Mouse (Mus musculus): ENCODE results near the gene Lilr4b. TPM values are rescaled to one million over a fixed set of nuclear protein-coding genes. Genes with fewer than 3 reads are reported as not detected.
"Not testable (repeated sequence)": the region's sequence is repeated elsewhere in the genome, so short reads cannot be mapped to it uniquely, and the experiment has no call there.

Gene Lilr4b
- polyA plus RNA-seq (2015; fragmentation: Nextera tagmentation; extraction: Ambion mirVana) = 11.4 and 13.1 TPM in 2 replicates

DNA sequence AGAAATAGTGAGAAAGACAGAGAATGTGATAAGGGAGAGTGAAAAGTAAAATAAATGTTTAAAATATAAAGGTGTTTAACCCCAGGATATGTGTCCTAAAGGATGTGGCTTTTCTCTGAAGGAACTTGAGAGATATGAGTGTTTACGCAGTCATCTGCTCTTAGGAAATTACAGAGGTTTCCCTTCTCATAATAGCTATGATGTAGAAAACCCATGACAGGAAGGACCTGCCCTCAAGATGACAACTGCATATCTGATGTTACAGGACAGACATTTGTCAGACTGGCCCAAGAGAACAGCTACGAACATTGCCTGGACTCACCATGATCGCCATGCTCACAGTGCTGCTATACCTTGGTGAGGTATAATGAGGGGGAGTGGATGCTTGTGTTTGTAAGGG lies at the start of gene Lilr4b, which contains the start of gene Gm49339:
Gene Lilr4b, plus strand, starts transcription at position 236 of the 400 bp plus-strand sequence.
Gene Gm49339, plus strand, starts transcription at position 216 of the 400 bp plus-strand sequence.
- not testable (repeated sequence) for H3K27me3 ChIP-seq (replicated peaks; ENCODE audit: insufficient read depth, low read length); H3K36me3 ChIP-seq (ENCODE audit: insufficient read depth, low read length)
- 61% methylated on average over 1 of the region's 3 CpGs for WGBS

DNA sequence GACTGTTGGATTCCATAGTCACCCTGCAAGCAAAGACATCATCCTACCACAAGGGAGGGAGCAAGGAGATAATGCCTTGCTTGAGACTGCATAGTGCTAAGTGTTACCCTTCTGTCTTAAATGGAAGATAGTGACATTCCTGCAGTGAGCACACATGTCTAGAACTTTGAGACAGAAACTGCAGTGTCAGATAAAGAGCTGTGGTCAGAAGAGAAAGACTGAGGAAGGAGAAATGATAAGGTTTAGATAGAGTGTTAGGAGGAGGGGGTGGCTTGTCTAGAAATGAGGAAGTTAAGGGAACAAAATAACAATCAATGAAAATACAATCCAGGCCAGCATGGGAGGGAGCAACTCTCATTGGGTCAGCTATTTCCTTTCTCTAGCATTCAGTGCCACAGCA lies 47.5 kb upstream of the Lilr4b start:
- Histone ChIP-seq H3K4me3 (ENCODE audit: low read depth, low read length) (no peak overlapping the region), H3K4me2 (replicated peaks; ENCODE audit: low read depth, low read length) (no peak overlapping the region), H3K4me1 (ENCODE audit: insufficient read depth, low read depth, low read length) (no peaks in the 10 kb centered on the region), H3K27me3 (replicated peaks; ENCODE audit: insufficient read depth, low read length) (no peaks in the 10 kb centered on the region), H3K27ac (ENCODE audit: low read length) (no peak overlapping the region), H3K9me3 (ENCODE audit: low read length) (no peaks in the 10 kb centered on the region), H3K9ac (replicated peaks; ENCODE audit: low read depth) (no peak overlapping the region), H3K36me3 (ENCODE audit: insufficient read depth, low read length) (no peaks in the 10 kb centered on the region)
- TF ChIP-seq EP300 (IDR thresholded peaks at IDR 0.05) (no peak), CTCF (IDR thresholded peaks at IDR 0.05) (no peak)
- no peak for DNase-seq (ENCODE audit: low spot score)
- no peak for ATAC-seq

More for the DNA sequence above, at the start of gene Lilr4b, which contains the start of gene Gm49339:
- H3K4me3 ChIP-seq (ENCODE audit: low read depth, low read length); DNase-seq (ENCODE audit: low spot score); H3K4me1 ChIP-seq (ENCODE audit: insufficient read depth, low read depth, low read length); H3K27ac ChIP-seq (ENCODE audit: low read length); H3K4me2 ChIP-seq (replicated peaks; ENCODE audit: low read depth, low read length); H3K9ac ChIP-seq (replicated peaks; ENCODE audit: low read depth); H3K9me3 ChIP-seq (ENCODE audit: low read length): not testable (repeated sequence)
- peak; percentile 54 for ATAC-seq

DNA sequence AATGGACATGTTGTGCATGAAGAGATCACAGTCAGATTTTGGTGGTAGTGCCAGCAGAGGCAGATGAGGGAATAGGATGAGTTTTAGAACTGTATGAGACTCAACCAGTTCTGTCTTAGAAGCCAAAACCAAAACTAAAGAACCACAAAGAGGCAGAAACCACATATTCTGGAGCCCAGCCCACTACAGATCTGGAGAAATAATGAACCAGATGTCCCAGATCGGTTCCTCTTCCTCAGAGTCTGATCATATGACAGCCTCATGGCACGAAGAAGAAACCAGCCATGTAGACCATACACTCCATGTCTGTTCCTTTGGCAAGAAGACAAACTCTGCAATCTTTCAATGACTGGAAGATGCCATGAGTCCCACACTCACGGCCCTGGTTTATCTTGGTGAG lies 44.7 kb upstream of the Lilr4b start:
- WGBS = 70% methylated on average over 3 of the region's 3 CpGs

DNA sequence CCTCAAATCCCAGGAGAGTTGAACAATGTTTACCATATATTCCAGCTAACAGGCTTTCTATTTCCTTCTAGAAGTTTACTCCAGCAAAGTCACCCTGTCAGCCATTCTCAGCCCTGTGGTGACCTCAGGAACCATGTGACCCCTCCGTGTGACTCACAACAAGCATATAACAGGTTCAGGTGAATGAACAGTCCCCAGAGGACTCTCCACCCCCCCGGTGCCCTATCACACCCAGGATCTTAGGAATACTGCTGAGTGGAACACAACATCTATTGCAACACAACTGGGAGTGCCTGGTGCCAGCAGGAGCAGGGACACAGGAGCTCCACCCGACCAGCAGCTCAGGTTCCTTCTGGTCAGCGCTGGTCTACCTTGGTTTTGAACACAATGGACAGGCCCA lies 28.8 kb upstream of the Lilr4b start:
- Histone ChIP-seq H3K36me3 (ENCODE audit: insufficient read depth, low read length) (no peaks in the 10 kb centered on the region), H3K27ac (ENCODE audit: low read length) (no peak overlapping the region), H3K4me1 (ENCODE audit: insufficient read depth, low read depth, low read length) (no peaks in the 10 kb centered on the region), H3K9ac (replicated peaks; ENCODE audit: low read depth) (no peak overlapping the region), H3K4me3 (ENCODE audit: low read depth, low read length) (no peak overlapping the region), H3K27me3 (replicated peaks; ENCODE audit: insufficient read depth, low read length) (no peaks in the 10 kb centered on the region), H3K4me2 (replicated peaks; ENCODE audit: low read depth, low read length) (no peak overlapping the region), H3K9me3 (ENCODE audit: low read length) (no peaks in the 10 kb centered on the region)
- WGBS = 70% methylated on average over 4 of the region's 4 CpGs
- DNase-seq (ENCODE audit: low spot score) = peak; percentile 3
- TF ChIP-seq CTCF (IDR thresholded peaks at IDR 0.05) = no peak
- ATAC-seq = no peak

More for the DNA sequence above, 44.7 kb upstream of the Lilr4b start:
- H3K36me3 ChIP-seq (ENCODE audit: insufficient read depth, low read length) = no peaks in the 10 kb centered on the region
- no peaks in the 10 kb centered on the region for H3K9me3 ChIP-seq (ENCODE audit: low read length)
- H3K4me3 ChIP-seq (ENCODE audit: low read depth, low read length) = no peak overlapping the region
- DNase-seq (ENCODE audit: low spot score) (no peak), ATAC-seq (no peak)
- H3K4me1 ChIP-seq (ENCODE audit: insufficient read depth, low read depth, low read length) = no peaks in the 10 kb centered on the region
- H3K27ac ChIP-seq (ENCODE audit: low read length) = no peak overlapping the region
- H3K27me3 ChIP-seq (replicated peaks; ENCODE audit: insufficient read depth, low read length) = no peaks in the 10 kb centered on the region
- TF ChIP-seq EP300 (IDR thresholded peaks at IDR 0.05) (no peak), CTCF (IDR thresholded peaks at IDR 0.05) (no peak)
- H3K9ac ChIP-seq (replicated peaks; ENCODE audit: low read depth) = no peak overlapping the region
- H3K4me2 ChIP-seq (replicated peaks; ENCODE audit: low read depth, low read length) = no peak overlapping the region

DNA sequence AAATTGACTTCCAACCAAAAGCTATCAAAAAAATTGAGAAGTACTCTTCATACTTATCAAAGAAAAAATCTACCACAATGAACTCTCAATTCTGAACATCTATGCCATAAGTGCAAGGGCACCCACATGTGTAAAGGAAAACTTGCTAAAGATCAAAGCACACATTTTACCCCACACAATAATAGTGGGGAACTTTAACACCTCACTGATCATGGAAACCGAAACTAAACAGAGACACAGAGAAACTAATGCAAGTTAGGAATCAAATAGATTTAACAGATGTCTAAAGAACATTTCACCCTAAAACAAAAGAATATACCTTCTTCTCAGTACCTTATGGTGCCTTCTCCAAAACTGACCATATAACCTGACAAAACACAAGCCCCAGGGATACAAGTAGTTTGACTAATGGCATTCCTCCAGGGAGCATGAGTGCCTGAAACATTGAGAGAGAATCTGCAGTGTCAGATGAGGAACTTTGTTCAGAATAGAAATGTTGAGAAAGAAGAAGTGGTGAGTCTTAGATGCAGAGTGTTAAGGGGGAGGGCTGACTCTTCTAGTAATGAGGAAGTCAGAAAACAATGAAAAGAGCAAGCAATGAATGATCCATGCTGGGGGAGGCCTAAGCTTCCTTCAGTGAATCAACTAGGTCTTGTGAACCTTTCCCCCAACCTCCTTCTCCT lies 26.7 kb upstream of the Lilr4b start:
- Histone ChIP-seq H3K4me1 (ENCODE audit: insufficient read depth, low read depth, low read length) (no peaks in the 10 kb centered on the region), H3K27ac (ENCODE audit: low read length) (no peak overlapping the region), H3K27me3 (replicated peaks; ENCODE audit: insufficient read depth, low read length) (no peaks in the 10 kb centered on the region), H3K9ac (replicated peaks; ENCODE audit: low read depth) (no peak overlapping the region), H3K4me2 (replicated peaks; ENCODE audit: low read depth, low read length) (no peak overlapping the region), H3K36me3 (ENCODE audit: insufficient read depth, low read length) (no peaks in the 10 kb centered on the region), H3K9me3 (ENCODE audit: low read length) (no peaks in the 10 kb centered on the region), H3K4me3 (ENCODE audit: low read depth, low read length) (no peak overlapping the region)
- peak; percentile 41 for DNase-seq (ENCODE audit: low spot score)
- WGBS = 64% methylated on average over 1 of the region's 1 CpGs
- 0 out of 2 replicates have a peak, but pooled peaks have one; percentile 17 for ATAC-seq
- no peak for TF ChIP-seq EP300 (IDR thresholded peaks at IDR 0.05)
- no peak for TF ChIP-seq CTCF (IDR thresholded peaks at IDR 0.05)

DNA sequence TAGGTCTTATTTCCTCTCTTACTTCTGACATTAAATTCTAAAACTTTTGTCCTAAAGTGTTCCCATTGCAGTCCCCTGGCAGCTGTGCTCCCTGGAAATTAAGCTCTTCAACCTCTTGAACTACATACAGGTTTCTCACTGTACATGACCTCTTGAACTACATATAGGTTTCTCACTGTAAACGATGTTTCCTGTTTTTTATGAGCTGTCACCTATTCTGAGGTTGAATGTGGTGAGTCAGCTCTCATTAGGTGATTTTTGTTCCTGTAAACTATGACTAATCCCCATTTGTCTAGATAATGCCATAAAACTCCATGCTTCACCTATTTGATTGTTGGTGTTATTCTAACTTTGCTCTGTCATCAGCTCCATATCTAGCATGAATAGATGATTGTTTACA lies 26.1 kb upstream of the Lilr4b start:
- ATAC-seq (no peak), DNase-seq (ENCODE audit: low spot score) (peak; percentile 28)
- no peaks in the 10 kb centered on the region for H3K36me3 ChIP-seq (ENCODE audit: insufficient read depth, low read length)
- no peak overlapping the region for H3K4me3 ChIP-seq (ENCODE audit: low read depth, low read length)
- H3K9me3 ChIP-seq (ENCODE audit: low read length) = no peaks in the 10 kb centered on the region
- H3K4me1 ChIP-seq (ENCODE audit: insufficient read depth, low read depth, low read length) = no peaks in the 10 kb centered on the region
- no peak overlapping the region for H3K9ac ChIP-seq (replicated peaks; ENCODE audit: low read depth)
- 28% methylated on average over 1 of the region's 1 CpGs for WGBS
- H3K27me3 ChIP-seq (replicated peaks; ENCODE audit: insufficient read depth, low read length) = no peaks in the 10 kb centered on the region
- TF ChIP-seq EP300 (IDR thresholded peaks at IDR 0.05) (no peak), CTCF (IDR thresholded peaks at IDR 0.05) (no peak)
- no peak overlapping the region for H3K27ac ChIP-seq (ENCODE audit: low read length)
- no peak overlapping the region for H3K4me2 ChIP-seq (replicated peaks; ENCODE audit: low read depth, low read length)

All from lung, postnatal 0 days (tissue).